Mouse (Mus musculus) skeletal muscle tissue, adult 2 months (tissue): ENCODE data around the gene Sfxn5.

Source experiments
- DNase-seq: peaks from one replicate; pipeline ENCODE4 v3.0.0-alpha.2; 2012; ENCODE audit warnings: low read depth, low spot score

The Sfxn5 gene

DNA sequence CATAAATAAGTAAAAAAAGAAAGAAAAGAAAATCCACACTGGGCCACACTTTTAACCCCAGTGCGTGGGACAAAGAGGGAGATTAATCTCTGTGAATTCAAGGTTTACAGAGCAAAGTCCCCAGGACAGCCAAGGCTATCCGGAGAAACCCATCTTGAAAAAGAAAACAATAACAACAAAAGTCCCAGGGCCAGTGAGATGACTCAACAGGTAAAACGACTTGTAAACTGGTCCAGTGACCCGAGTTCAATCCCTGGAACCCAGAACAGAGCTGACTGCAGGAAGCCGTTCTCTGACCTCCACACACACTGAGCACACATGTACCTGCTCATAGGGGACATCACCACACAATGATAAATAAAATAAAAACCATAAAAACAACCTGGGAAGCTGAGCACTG is 31.2 kb upstream of the Sfxn5 start:
- DNase-seq = no peak

DNA sequence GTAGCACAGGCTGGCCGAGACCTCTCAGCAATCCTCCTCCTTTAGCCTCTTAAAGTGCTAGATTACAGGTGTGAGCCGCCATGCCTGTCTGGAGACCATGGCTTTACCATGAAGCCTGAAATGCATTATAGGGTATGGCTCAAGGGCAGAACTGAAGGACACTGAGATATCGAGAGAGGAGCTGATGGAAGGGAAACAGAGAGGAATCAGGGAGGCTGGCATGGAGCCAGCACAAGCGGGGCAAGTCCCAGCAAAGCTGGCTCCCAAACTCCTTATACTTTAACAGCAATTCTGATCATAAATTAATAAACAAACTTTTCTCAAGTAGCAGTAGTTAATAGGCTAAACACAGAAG is 30.7 kb upstream of the Sfxn5 start:
- DNase-seq = no peak

DNA sequence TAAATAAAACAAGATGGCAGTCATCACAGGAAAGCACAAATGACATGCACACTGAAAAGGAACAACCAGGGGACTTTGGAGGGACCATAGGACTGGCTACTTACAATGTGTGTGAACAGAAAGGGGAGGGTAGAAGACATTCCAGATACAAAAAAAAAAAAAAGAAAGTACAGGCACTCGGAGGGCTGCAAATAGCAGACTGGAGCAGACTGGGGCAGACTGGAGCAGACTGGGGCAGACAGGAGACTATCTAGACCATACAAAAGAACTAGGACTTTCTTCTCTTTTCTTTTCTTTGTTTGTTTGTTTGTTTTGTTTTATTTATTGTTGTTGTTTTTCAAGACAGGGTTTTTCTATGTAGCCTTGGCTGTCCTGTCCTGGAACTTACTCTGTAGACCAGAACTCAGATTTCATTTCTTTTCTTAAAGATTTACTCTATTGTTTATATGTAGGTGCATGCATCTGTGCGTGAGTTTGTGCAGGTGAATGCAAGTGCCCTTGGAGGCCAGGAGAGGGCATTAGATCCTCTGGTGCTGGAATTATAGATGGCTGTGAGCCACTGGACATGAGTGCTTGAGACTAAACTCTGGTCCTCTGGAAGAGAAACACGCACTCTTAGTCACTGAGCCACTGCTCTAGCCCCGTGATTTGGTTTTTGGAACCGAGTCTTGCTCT is 30.1 kb upstream of the Sfxn5 start:
- no peak for DNase-seq

DNA sequence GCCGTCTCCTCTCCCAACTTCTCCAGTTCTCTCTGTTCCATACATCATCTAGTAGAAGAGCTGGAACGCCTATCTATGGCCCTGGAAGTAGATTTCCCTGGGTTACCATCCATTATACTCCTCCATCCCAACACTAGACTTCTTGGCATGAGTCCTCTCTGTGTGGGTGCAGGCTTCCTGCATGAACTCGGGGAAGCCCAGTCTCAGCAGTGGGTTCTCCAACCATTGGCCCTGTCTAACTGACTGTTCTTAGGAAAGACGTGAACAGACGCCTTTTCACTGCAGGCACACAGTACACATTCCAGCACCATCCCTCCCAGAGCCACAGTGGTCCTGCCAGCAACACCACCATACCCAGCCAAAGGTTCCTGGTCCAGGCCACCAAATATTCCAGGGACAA is 29.4 kb upstream of the Sfxn5 start:
- DNase-seq = no peak

DNA sequence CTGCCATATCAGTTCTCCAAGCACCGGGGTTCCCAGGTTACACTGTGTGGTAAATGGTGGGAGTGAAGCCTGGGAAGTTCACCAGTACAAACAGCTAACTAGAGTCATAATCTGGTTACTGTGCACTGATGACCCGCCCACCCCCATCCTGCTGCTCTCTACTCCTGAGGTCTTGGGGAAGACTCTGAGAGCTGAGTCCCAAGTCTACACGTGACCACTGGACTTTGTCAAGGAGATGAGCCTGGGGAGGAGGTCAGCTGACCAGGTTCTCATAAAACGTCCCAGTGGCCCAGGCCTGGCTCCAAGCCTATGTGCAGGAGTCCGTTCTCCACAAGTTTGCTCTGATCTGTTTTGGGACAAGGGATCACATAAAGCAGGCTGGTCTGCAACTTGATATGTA is 27.1 kb upstream of the Sfxn5 start:
- DNase-seq = no peak

DNA sequence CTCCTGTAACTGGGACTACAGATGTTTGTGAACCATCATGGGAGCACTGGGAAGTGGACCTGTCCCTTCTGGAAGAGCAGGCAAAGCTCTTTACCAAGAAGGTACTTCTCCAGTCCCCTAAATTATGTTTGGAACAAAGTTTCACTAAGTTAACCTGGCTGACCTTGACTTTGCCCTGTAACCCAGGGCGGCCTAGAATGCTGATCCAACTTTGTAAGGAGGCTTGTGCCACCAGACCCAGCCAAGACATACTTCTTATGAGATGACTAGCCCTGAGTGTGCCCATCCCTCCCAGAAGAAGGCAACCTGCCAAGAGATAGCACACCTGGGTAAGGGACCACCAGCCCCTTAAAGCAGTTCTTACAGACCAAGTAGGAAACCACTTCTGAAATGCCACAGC is 25.7 kb upstream of the Sfxn5 start:
- DNase-seq = no peak

DNA sequence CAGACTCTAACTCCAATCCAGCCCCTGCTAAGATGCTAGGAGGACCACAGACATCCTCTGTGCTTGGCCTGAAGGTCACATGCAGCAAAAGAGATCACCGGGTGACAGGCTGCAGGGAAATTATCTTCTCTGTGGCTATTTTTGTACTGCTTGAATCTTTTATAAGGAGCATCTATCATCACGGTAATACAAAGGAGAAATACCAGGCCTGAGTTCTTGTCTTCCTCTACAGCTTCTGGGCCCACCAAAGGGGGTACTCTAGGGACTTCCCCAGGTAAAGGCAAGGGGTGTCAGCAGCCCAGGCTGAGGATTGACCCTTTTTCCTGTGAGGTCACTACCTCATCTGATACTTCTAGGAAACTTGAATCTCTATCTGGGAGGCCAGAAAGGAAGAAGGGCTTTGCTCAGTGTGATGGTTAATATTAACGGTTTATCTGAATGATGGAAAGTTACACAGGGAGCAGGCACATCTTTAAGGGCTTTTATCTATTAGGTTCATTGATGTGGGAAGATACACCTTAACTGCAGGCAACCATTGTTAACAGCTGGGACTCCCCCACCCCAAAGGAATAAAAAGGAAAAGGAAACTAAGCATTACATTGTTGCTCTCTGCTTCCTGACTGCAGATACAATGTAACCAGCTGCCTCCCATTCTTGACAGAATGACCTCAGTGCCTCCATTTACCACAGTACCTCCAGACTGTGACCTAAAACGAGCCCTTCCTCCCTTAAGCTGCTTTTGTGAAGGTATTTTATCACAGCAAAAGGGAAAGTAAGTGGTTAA is 23.7 kb upstream of the Sfxn5 start:
- no peak for DNase-seq

DNA sequence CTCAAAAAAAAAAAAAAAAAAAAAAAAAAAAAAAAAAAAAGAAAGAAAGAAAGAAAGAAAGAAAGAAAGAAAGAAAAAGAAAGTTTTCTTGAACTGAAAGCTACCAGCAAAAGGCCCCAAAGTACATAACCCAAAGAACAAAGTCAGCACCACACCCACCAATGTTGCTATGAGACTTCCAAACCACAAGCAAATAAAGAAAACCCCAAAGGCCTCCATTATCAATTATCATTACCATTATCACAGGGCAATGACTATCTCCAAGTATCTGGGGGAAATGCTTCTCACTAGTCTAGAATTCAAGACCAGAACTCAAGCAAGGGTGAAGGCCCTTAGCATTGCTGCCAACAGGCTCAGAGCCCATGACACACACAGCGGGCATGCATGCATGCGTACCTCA is 22.5 kb upstream of the Sfxn5 start:
- no peak for DNase-seq

DNA sequence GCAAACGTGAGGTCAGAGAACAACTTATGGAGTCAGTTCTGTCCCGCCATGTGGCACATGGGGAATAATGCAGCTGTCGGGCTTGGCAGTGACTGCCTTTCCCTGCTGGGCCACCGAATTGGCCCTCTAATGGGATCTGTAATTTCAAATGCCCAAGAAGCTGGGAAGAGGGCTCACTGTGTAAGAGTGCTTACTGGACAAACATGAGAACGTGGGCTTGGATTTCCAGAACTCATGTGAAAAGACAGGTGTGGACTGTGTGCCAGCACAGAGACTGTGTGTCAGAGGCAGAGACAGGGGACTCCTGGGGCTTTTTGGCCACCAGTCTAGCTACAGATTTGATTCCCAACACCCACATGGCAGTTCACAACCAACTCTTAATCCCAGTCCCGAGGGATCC is 21.5 kb upstream of the Sfxn5 start:
- no peak for DNase-seq

DNA sequence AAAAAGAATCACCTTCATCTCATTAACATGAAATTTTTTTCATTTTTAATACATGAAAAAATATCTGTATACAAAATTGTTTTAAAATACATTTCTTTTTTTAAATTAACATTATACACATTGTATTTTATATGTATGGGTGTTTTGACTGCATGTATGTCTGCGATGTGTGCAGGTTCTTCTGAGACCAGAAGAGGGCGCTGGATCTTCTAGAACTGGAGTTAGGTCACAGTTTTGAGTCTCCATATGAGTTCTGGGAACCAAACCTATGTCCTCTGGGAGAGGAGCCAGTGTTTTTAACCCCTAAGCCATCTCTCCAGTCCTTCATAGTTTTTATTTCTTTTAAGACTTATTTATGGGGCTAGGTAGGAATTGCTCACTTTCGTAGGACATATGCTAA is 20.5 kb upstream of the Sfxn5 start:
- no peak for DNase-seq

DNA sequence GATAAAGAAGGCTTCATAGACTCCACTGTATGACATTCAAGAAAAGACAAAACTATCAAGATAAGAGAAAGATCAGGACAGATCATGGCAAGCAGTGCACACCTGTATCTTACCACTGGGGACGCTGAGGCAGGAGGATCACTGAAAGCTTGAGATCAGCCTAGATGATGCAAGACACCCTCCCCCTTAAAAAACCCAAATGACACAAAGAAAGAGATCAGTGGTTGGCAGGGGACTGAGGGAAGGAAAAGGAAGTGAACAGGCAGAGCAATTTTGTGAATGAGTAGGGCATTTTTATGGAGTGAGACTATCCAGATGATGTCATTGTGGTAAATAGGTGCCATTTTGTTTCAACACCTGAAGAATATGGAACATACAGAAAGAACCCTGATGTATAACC is 16.9 kb upstream of the Sfxn5 start:
- no peak for DNase-seq

DNA sequence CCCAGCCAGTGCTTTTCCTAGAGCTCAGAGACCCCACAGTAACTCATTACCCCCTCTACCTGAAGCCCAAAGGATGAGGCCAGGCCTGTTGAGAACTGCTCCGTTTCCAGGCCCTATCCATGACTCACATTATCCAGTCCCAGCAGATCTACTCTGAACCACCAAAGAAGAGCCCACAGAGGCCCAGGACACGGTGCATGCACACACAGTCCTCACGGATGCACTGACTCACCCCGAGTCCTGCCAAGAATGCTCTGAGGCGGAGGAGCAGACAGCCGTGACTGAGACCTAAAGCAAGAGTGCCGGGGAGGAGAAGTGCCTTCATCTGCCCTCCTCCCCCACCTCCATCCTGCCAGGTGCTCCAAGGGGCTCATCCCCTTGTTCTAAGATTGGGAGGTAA is 16.0 kb upstream of the Sfxn5 start:
- peak; percentile 54 for DNase-seq

DNA sequence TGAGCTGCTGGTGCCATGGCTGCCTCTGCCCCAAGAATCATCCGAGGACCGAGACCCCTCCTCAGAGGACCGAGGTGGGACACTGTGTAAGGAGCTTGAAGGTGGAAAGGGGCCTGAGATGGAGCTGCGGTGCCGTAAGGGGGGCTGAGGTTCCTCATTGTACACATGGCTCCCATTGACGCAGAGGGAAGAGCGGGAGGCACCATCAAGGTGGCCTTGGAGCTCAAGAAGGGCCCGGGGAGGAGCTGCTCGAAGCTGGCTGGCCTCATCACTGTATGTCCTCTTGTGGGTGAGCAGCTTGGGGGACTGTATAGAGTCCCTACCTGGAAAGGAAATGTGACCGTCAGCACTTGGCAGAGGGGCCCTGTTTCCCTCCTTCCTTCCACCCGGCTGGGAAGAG is 14.9 kb upstream of the Sfxn5 start:
- DNase-seq = no peak

DNA sequence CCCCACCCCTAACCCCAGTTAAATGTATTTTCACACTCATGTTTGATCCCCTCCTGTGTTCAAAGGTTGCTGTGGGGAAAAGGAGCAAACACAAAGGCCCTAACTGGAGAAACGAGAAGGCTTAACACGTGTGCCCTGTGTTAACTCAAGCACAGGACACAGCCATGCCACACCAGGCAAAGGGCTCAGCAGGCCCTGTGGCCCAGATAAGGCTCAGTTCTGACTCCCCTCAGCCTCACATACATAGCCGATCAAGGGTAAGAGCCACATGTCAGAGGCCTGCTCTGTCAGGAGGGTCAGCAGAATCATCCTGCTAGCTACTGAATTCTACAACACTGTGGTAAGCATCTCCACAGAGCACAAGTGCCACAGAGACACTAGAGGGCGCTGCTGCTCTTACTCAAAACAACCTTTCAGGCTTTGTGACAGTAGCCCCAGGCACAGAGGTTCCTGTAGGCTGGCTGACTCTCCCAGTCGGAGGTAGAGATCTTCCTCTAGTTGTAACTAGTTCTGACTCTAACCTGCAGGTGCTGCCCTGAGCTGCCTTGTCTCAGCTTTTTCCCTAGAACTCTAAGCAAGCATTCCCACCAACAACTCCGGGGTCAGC is 12.9 kb upstream of the Sfxn5 start:
- peak; percentile 88 for DNase-seq

DNA sequence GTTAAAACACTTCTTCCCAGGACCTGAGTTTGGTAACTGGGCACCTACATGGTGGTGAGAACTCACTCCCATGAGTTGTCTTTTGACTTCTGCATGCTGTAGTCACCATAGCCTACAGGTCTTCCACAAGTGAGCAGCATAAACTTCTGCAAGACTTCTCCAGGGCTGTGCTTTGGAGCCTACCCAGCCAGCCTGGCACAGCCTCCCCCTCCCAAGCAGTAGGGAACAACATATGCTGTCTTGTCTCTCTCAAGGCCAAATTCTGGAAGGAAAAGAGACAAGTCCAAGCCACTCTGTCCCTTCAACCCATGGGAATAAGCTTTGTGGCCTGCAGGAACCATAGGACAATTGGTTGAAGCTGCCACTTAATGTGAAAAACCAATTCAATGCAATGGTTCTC is 11.7 kb upstream of the Sfxn5 start:
- no peak for DNase-seq

DNA sequence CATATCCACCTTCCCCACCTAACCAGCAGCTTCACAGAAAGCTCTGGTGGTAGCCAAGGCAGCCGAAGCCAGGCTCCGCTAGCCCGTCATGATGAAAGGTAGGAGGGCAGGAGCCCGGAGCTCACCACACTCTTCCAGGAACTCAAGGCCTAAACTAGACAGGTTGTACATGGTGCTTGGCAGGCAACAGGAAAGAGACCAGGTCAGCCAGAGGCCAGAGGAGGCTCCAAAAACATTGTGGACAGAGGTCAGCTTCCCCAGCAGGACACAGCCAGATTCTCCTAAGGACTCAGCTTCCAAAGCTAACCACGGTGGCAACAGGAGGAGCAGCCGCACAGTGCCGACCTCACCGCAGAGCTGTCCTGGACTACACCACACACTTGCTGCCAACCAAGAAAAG is 9.8 kb upstream of the Sfxn5 start:
- DNase-seq = peak; percentile 54

DNA sequence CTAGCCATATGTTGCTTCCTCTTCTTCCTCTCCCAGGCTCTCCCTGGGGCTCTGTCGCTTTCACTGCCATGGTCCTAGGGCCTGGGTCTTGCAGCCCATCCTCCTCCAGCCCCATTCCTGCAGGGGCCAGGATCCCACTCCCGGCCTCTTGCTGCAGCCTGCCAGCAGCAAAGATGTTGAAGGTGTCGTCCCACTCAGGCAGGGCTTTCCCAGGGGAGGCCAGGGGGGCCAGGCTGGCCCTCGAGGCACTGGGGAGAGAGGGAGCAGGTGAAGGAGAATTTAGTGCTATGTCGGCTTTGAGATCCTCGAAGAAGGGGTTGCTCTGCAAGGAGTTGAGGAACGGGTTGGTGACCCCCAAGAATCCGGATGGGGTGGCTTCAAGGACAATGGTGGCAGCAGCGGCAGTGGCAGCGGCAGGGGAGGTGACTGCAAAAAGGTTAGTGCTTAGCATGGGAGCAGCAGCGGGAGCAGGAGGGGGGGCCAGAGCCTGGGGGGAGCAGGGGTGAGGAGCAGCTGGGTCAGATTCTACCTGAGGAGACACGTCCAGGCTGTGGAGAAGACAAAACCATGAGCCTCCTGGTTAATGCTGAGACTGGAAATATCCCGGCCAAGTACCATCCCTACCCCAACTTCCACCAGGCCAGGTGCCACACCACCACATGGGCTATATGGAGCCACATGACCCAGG is 8.7 kb upstream of the Sfxn5 start:
- no peak for DNase-seq

DNA sequence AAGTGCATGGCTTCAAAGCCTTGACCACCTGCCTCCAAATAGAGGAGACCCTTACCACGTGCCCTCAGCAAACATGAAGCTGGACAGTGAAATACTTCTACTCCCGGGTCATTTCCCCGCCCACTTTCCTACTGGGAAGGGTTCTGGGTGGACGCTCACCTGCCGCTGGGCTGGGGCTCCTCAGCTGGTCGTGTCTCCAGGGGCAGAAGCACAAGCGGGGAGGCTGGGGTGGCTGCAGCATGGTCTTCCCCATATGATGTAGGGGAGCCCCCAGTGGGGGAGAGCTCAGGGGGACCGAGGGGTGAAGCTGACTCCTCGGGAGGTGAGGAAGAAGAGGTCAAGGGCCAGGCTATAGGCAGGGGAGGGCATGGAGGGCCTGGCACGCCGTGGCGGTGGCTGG is 7.0 kb upstream of the Sfxn5 start:
- DNase-seq = no peak

DNA sequence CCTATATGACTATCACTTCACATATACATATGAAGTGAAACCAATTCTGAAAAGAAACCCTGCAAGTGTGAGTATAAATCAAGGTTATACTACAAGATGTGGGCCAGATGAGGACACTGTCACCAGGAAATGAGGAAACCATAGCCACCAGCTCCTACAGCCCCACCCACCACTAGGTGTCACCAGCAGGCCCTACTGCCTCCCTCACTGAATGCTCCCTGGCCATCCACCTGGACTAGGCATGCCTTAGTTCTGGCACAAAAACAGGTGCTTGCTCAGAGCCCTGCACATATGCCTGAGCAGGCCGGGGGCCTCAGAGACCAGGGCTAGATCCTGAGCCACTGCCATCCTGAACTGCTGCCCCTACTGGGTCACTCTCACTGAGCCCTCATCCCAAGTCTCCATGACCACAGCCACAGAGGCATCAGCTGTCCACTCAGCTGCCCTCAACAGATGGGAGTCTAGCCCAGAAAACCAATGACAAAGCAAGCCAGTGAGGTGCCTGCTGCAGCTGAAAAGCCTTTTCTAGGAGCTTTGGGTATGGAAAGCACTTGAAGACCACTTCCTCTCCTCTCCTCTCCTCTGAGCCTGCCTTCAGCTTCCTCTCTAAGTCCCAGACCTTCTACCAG is 6.2 kb upstream of the Sfxn5 start:
- no peak for DNase-seq

DNA sequence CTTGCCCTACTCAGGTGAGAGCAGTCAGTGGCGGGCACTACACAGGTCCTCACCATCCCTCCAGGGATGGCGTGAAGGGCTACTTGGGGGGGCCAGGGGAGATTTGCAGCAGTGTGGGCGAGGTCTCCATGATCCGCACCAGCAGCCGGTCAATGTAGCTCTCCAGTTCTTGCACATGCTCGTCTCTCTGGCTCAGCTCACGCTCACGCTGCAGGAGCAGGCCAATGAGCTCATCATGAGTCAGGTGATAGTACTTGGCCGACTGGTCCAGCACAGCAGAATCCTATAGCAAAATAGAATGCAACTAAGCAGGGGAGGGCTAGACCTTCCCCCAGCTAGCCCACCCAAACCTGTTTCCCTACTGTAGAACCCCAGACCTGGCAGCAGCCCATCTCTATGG is 3.7 kb upstream of the Sfxn5 start:
- DNase-seq = no peak

DNA sequence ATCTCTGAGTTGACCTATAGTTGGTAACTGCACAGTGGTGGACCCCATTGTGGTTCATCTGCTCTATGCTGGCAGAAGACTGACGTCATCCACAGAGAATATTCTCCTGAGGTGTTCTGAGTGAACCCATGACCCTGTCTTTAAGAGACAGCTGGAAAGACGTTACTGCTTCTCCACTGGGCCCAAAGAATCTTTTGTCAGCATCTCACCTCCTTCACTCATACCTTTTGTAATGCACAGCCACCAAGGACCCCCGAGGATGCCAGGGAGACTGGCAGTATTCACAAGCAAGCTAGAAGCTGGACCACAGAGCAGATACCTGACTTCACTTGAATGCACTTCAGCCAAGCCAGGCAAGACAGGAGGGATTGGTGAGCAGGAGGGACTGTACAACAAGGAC is 2.1 kb upstream of the Sfxn5 start:
- no peak for DNase-seq

DNA sequence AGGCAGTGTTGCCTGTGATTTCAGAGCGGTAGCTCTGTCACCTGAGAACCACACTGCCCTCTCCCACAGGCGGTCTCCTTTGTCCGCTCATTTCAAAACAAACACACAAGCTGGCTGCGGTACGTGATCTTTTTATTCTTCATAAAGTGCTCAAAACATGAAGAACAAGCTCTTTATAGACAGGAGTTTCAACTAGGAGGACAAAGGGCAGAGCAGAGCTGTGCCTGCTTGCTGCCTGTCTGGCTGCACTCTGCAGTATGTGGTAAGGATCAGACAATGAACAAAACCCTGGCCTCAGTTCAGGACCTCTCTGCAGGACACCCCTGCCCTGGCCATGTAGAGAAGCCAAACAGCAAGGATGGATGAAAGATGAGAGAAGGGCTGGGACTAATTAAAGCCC is 1.6 kb upstream of the Sfxn5 start:
- DNase-seq = no peak
